Mouse (Mus musculus) NIH3T3 (cell line): ENCODE data around the gene Spaca9.

Experiments
- DNase-seq: peaks from one replicate; pipeline ENCODE4 v3.0.0-alpha.2; 2012; ENCODE audit warnings: low read depth

Spaca9 gene

GRCm38 (mm10) chr2:28665818-28666217 lies 33.7 kb downstream of the Spaca9 start:
- DNase-seq: no peak

DNA sequence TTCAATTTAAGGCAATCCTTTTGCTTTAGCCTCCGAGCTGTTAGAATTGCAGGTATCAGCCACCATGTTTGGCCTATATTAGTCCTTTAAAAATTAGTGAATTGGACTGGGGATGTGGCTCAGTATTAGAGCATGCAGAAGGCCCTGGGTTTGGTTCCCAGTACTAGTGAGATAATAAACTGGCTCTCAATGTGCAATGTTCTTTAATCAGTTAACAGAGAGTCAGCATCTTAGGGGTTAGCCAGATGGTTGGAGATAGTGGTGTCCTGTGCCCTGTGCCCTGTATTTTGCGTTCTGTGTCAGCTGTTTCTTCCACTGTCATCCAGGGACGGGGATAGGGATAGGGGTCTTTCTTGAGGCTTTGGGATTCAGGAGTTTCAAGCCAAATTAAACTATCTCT lies 36.6 kb downstream of the Spaca9 start:
- DNase-seq: no peak

DNA sequence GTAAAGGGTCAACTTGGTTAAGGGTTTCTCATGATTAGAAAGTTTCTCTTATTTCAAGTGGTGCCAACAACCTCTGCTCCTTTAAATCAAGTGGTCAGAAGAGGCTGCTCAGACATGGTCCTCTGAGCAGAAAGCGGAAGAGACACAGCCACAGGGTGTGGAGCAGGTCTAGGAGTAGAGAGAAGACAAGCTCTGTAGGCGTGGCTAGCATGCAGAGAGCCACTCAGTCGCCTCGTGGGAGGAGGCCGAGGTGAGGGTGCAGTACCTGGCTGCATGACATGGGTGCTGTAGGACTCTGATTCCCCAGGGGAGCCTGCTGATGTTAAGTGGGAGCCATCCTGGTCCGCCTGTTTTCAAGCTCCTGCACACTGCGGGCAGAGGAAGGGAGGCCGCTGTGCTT lies 43.3 kb downstream of the Spaca9 start:
- DNase-seq: no peak

DNA sequence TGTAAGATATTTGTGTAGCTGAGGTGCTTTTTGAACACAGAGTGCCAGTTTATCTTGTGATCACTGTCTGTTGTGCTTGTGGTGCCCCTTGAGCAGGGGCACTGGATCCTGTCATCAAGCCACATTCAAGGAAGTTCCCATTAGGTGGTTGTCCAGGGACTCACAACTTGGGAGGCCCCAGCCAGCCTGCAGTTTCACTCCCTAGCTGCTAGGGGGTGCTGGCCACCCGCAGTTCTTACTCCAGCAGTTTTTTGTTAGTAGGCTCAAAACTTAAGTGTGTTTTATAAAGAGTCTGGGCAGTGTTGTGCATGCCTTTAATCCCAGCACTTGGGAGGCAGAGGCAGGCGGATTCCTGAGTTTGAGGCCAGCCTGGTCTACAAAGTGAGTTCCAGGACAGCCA lies 45.2 kb downstream of the Spaca9 start:
- peak; percentile 57 for DNase-seq

DNA sequence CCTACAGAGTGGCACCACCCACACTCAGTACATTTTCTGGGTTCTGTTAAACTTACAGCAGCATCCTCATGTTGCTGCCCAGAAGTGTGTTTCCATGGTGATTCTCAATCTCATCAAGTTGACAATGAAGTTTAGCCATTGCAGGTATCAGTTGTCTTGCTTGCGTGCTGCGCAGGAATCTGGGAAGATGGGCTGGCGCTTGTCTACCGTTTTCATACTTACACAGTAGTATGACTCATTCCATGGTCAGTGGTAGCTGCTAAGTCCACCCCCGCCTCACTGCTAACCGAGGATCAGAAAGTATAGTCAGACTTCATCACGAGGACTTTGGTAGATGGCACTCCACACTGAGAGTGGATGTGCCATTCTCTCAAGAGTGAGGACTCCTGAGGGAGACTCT lies 46.2 kb downstream of the Spaca9 start:
- DNase-seq: no peak

GRCm38 (mm10) chr2:28650526-28650925 lies 49.0 kb downstream of the Spaca9 start:
- no peak for DNase-seq

DNA sequence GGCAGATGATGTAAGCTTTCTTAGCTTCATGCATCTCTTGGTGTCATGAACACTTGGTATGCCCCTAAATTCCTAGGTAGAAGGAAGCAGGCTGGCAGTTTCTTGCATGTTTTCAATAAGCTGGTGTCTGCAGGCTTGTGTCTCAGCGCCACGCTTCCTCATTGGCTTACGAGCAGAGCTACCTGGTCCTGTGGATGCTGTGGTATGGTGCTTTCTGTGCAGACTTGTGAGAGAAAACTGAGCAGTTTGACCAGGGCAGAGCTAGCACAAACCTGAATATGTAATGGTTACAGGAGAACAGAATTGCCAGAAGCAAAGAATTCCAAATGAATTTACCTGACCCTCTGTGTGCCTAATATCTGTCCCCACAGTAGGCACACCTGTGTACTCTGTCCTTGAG lies 56.4 kb downstream of the Spaca9 start:
- DNase-seq: no peak
